Mouse (Mus musculus): ENCODE data around the gene Cyfip1. TPM values are rescaled to one million over a fixed set of nuclear protein-coding genes. Genes with fewer than 3 reads are reported as not detected.

Gene Cyfip1
- total and polyA plus RNA-seq, 2 experiments from 2014 or later, result 41.7 to 42.2 TPM

DNA sequence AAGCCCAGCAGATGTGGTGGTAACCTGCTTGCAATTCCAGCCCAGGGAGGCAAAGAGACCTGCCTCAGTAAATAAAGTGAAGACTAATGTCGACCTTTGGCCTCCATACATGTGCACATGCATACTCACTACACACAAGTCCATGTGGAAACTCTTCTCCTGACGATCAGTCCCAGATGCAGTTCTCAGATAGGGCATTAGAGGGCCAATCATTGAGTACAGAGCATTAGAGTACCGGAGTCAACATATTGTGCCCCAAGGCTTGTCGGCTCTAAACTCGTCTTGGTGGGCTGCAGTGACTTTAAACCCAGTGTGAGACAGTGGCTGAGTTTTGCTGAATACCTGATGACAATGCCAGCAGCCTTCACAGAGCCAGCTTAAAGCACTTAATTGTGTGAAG lies 17.1 kb upstream of the Cyfip1 start:
- H3K4me2 ChIP-seq (ENCODE audit: low read depth), result no peak overlapping the region
- H3K27ac ChIP-seq (ENCODE audit: low read depth, low read length), result no peak overlapping the region
- no peaks in the 10 kb centered on the region for H3K27me3 ChIP-seq (ENCODE audit: insufficient read depth, low read length)
- no peak for DNase-seq
- H3K9ac ChIP-seq, result no peak overlapping the region
- H3K4me1 ChIP-seq (ENCODE audit: insufficient read depth), result no peaks in the 10 kb centered on the region
- 82% methylated on average over 5 of the region's 5 CpGs for WGBS
- no peaks in the 10 kb centered on the region for H3K9me3 ChIP-seq (ENCODE audit: low read length)
- H3K4me3 ChIP-seq (ENCODE audit: low read depth, low read length), result no peak overlapping the region
- peak; percentile 48 for TF ChIP-seq CTCF (IDR thresholded peaks at IDR 0.05; ENCODE audit: low read depth)
- ATAC-seq, result no peak; the same call in 1 of the 2 replicates
- peaks cover 58% of the 10 kb centered on the region for H3K36me3 ChIP-seq (ENCODE audit: insufficient read depth)

- H3K36me3 ChIP-seq (ENCODE audit: insufficient read depth), result peaks cover 49% of the 10 kb centered on the region
- ATAC-seq, result no peak
- no peaks in the 10 kb centered on the region for H3K27me3 ChIP-seq (ENCODE audit: insufficient read depth, low read length)
- no peaks in the 10 kb centered on the region for H3K9me3 ChIP-seq (ENCODE audit: low read length)
- H3K4me1 ChIP-seq (ENCODE audit: insufficient read depth), result no peaks in the 10 kb centered on the region
- H3K9ac ChIP-seq, result no peak overlapping the region
- no peak overlapping the region for H3K27ac ChIP-seq (ENCODE audit: low read depth, low read length)
- no peak for TF ChIP-seq CTCF (IDR thresholded peaks at IDR 0.05; ENCODE audit: low read depth)
- no peak overlapping the region for H3K4me3 ChIP-seq (ENCODE audit: low read depth, low read length)
- WGBS, result 89% methylated on average over 9 of the region's 9 CpGs
- H3K4me2 ChIP-seq (ENCODE audit: low read depth), result no peak overlapping the region
- DNase-seq, result no peak
These were observed 14.0 kb upstream of the Cyfip1 start for GRCm38 (mm10) chr7:55827551-55827950.

DNA sequence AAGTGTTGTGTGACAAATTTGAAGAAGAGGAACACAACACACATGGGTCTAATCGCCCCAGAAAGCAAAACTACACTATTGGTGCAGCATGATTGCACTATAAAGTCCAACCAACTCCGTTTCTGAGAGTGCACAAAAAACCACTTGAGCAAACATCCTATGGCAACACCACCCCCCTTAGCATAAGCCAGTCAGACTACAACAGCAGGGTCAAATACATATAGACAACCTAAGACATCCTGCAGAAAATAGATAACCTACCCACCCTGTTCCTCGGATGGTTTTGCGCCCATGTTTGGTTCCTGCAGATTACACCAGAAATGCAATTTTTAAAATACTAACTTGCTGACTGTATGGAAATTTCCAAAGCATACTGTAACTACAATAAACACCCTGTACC lies 4.7 kb upstream of the Cyfip1 start:
- no peak overlapping the region for H3K27ac ChIP-seq (ENCODE audit: low read depth, low read length)
- peaks cover 6% of the 10 kb centered on the region; the same call in 1 of the 2 replicates for H3K36me3 ChIP-seq (ENCODE audit: insufficient read depth)
- DNase-seq, result no peak
- ATAC-seq, result no peak
- no peaks in the 10 kb centered on the region for H3K4me1 ChIP-seq (ENCODE audit: insufficient read depth)
- no peak for TF ChIP-seq CTCF (IDR thresholded peaks at IDR 0.05; ENCODE audit: low read depth)
- H3K4me2 ChIP-seq (ENCODE audit: low read depth), result no peak overlapping the region
- 89% methylated on average over 4 of the region's 4 CpGs for WGBS
- H3K27me3 ChIP-seq (ENCODE audit: insufficient read depth, low read length), result no peaks in the 10 kb centered on the region
- H3K4me3 ChIP-seq (ENCODE audit: low read depth, low read length), result no peak overlapping the region
- no peak overlapping the region for H3K9ac ChIP-seq
- no peaks in the 10 kb centered on the region for H3K9me3 ChIP-seq (ENCODE audit: low read length)

DNA sequence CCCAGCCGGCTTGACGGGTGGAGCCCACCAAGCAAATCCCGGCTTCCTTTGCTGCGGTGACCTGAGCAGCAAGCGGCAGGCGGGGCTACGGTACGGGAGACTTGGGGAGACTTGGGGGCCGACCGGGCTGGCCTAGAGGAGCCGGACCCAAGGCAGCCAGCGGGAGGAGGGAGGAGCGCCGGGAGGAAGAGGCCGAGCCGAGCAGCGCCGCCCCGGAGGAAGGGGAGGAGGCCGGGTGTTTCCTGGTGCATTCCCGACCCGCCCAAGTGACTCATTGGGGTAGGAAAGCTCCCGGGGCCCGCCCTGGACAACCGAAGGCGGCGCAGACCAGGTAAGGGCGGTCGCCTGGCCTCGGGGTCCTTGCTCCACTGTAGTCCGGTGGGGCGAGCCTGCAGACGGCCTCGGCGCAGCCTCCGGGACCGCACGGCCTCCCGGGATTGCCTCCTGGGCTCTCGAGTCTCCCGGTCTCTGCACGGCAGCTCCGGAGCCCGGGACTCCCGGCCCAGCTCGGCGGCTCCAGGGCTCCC lies 495 bp downstream of the Cyfip1 start:
- no peaks in the 10 kb centered on the region for H3K9me3 ChIP-seq (ENCODE audit: low read length)
- peak overlapping the region; percentile 81 for H3K4me3 ChIP-seq (ENCODE audit: low read depth, low read length)
- peak overlapping the region; percentile 99 for H3K27ac ChIP-seq (ENCODE audit: low read depth, low read length)
- DNase-seq (peak; percentile 79), ATAC-seq (peak; percentile 89)
- peak overlapping the region; percentile 99 for H3K9ac ChIP-seq
- no peak; the same call in 1 of the 2 replicates for TF ChIP-seq CTCF (IDR thresholded peaks at IDR 0.05; ENCODE audit: low read depth)
- 1% methylated on average over 46 of the region's 47 CpGs for WGBS
- H3K4me1 ChIP-seq (ENCODE audit: insufficient read depth), result 0 out of 2 replicates have a peak, but pooled peaks cover 9% of the 10 kb centered on the region
- H3K4me2 ChIP-seq (ENCODE audit: low read depth), result peak overlapping the region; percentile 75
- no peaks in the 10 kb centered on the region for H3K36me3 ChIP-seq (ENCODE audit: insufficient read depth)
- H3K27me3 ChIP-seq (ENCODE audit: insufficient read depth, low read length), result no peaks in the 10 kb centered on the region

GRCm38 (mm10) chr7:55842504-55843152 lies 1.1 kb downstream of the Cyfip1 start:
- 0 out of 2 replicates have a peak, but pooled peaks cover 9% of the 10 kb centered on the region for H3K4me1 ChIP-seq (ENCODE audit: insufficient read depth)
- ATAC-seq (peak; percentile 80), DNase-seq (peak; percentile 81)
- H3K27ac ChIP-seq (ENCODE audit: low read depth, low read length), result peak overlapping the region; percentile 99
- no peak for TF ChIP-seq CTCF (IDR thresholded peaks at IDR 0.05; ENCODE audit: low read depth)
- peak overlapping the region; percentile 99 for H3K9ac ChIP-seq
- H3K36me3 ChIP-seq (ENCODE audit: insufficient read depth), result no peaks in the 10 kb centered on the region
- under 1% methylated on average over 40 of the region's 40 CpGs for WGBS
- no peaks in the 10 kb centered on the region for H3K9me3 ChIP-seq (ENCODE audit: low read length)
- H3K4me3 ChIP-seq (ENCODE audit: low read depth, low read length), result peak overlapping the region; percentile 81
- H3K4me2 ChIP-seq (ENCODE audit: low read depth), result peak overlapping the region; percentile 75
- no peaks in the 10 kb centered on the region for H3K27me3 ChIP-seq (ENCODE audit: insufficient read depth, low read length)

- H3K36me3 ChIP-seq (ENCODE audit: insufficient read depth), result no peaks in the 10 kb centered on the region
- DNase-seq, result no peak
- no peak for ATAC-seq
- H3K4me3 ChIP-seq (ENCODE audit: low read depth, low read length), result no peak overlapping the region
- TF ChIP-seq CTCF (IDR thresholded peaks at IDR 0.05; ENCODE audit: low read depth), result 0 out of 2 replicates have a peak, but pooled peaks have one; percentile 22
- H3K9ac ChIP-seq, result no peak overlapping the region
- no peak overlapping the region for H3K27ac ChIP-seq (ENCODE audit: low read depth, low read length)
- 0 out of 2 replicates have a peak, but pooled peaks cover 9% of the 10 kb centered on the region for H3K4me1 ChIP-seq (ENCODE audit: insufficient read depth)
- H3K27me3 ChIP-seq (ENCODE audit: insufficient read depth, low read length), result no peaks in the 10 kb centered on the region
- H3K4me2 ChIP-seq (ENCODE audit: low read depth), result no peak overlapping the region
- WGBS, result 51% methylated on average over 9 of the region's 9 CpGs
- no peaks in the 10 kb centered on the region for H3K9me3 ChIP-seq (ENCODE audit: low read length)
These were observed 5.2 kb downstream of the Cyfip1 start for GRCm38 (mm10) chr7:55846606-55847312.

Data from forebrain, postnatal 0 days (tissue).